21 mouse cellular contexts compared by ENCODE assay signal in the genomic region with DNA sequence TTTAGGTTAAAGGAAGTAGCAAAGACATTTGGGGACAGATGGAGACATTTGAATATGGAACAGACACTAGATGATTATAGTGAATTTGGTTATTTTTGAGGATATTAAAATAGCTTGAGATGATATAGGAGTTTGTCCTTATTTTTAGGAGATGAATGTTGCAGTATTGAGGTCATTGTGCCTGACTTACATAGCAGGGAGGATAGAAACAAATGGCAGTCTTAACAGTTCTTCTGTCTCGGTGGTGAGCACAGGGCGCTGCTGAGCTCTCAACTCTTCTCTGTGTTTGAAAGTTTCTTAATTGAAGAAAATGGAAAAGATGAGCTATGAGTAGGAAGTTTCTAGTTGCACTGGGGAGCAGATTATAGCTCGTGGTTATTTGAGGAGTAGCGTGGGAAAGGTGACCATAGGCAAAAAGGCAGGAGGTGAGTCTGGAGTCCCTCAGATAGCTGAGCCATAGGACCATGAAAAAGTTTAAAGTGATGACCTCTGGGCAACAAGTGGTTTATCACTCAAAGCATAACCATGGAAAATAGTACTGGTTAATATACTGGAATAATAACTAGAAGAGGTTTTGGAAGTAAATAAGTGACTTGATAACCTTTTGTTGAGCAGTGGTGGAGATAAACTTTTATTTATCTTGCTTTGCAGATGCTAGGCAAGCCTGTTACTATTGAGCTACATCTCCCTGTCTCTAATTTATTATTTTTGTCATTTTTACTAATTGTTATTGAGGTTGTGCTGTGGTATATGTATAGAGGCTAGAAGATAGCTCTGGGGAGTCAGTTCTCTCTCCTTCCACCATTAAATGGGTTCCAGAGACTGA. TPM values are rescaled to one million over a fixed set of nuclear protein-coding genes. Genes with fewer than 3 reads are reported as not detected.
DNase-seq lines count a peak whose midpoint lies in the region; ATAC-seq and TF ChIP-seq lines count a peak whose summit lies in the region.
"Had no signal": no experiment of that assay in that cellular context is flagged by ENCODE, and none has a peak within 500 bp of the region (broad histone marks: within the 10 kb centered on the region; RNA-seq: fewer than 3 reads in every experiment).

No protein-coding gene starts in this region.

- ATAC-seq in intestine, embryonic 14.5 days (replicated peaks; ENCODE audit: low FRiP score, low TSS enrichment, low read depth), result no peak
- no peak for ATAC-seq in intestine, embryonic 15.5 days
- 0 out of 2 replicates have a peak, but pooled peaks have one; percentile 30 for ATAC-seq in erythroid progenitor cell, adult 5-6 weeks (replicated peaks; ENCODE audit: low FRiP score, poor library complexity, severe bottlenecking)
- peak; percentile 27; the same call in 1 of the 2 replicates for ATAC-seq in liver, embryonic 16.5 days (ENCODE audit: low read depth)
- ATAC-seq: forebrain, embryonic 15.5 days; hindbrain, postnatal 0 days; Patski had no signal

- no peaks in the 10 kb centered on the region for H3K27me3 ChIP-seq in intestine, embryonic 14.5 days (replicated peaks; ENCODE audit: control insufficient read depth, insufficient read depth, low read length)
- H3K27me3 ChIP-seq in intestine, embryonic 15.5 days (replicated peaks), result no peaks in the 10 kb centered on the region
- H3K27me3 ChIP-seq in MEL (ENCODE audit: control insufficient read depth in 1 of 2, insufficient read depth in 2 of 2, low read length in 2 of 2), result no peaks in the 10 kb centered on the region
- H3K27me3 ChIP-seq in liver, embryonic 16.5 days (ENCODE audit: control insufficient read depth, insufficient read depth, low read depth, low read length), result no peaks in the 10 kb centered on the region
- H3K27me3 ChIP-seq: forebrain, embryonic 15.5 days; heart, embryonic 13.5 days; hindbrain, embryonic 12.5 days; Patski had no signal

- H3K9ac ChIP-seq in intestine, embryonic 14.5 days (ENCODE audit: low read length), result no peak overlapping the region
- no peak overlapping the region for H3K9ac ChIP-seq in intestine, embryonic 15.5 days
- H3K9ac ChIP-seq in MEL (ENCODE audit: control insufficient read depth, low read depth, low read length, poor library complexity, severe bottlenecking), result no peak overlapping the region
- no peak overlapping the region for H3K9ac ChIP-seq in liver, embryonic 16.5 days (ENCODE audit: low read depth, low read length)
- H3K9ac ChIP-seq: forebrain, embryonic 15.5 days; heart, embryonic 13.5 days; hindbrain, embryonic 12.5 days had no signal

- H3K79me2 ChIP-seq in MEL (ENCODE audit: control insufficient read depth, insufficient read depth, low read length, poor library complexity), result no peaks in the 10 kb centered on the region

- no peaks in the 10 kb centered on the region for H3K36me3 ChIP-seq in intestine, embryonic 14.5 days (ENCODE audit: control insufficient read depth, insufficient read depth, low read length)
- H3K36me3 ChIP-seq in intestine, embryonic 15.5 days, result no peaks in the 10 kb centered on the region
- H3K36me3 ChIP-seq in MEL (ENCODE audit: control insufficient read depth in 1 of 2, insufficient read depth in 2 of 2, low read length in 2 of 2), result peaks cover 0 to 9% of the 10 kb centered on the region in 2 experiments; a peak in 2 of 4 replicates
- no peaks in the 10 kb centered on the region for H3K36me3 ChIP-seq in liver, embryonic 16.5 days (ENCODE audit: control insufficient read depth, insufficient read depth)
- H3K36me3 ChIP-seq: embryonic facial prominence, embryonic 10.5 days; forebrain, embryonic 15.5 days; heart, embryonic 13.5 days; hindbrain, embryonic 12.5 days had no signal

- 76% methylated on average over 4 of the region's 4 CpGs for WGBS in intestine, embryonic 14.5 days
- 80% methylated on average over 4 of the region's 4 CpGs for WGBS in intestine, embryonic 15.5 days
- WGBS in liver, embryonic 16.5 days (ENCODE audit: insufficient replicate concordance), result 48% methylated on average over 4 of the region's 4 CpGs

- no peak for TF ChIP-seq CTCF in MEL (IDR thresholded peaks at IDR 0.05 in 2 of 3, conservative IDR thresholded peaks at IDR 0.05 in 1 of 3; ENCODE audit: control insufficient read depth in 1 of 3, insufficient read depth in 1 of 3, low read depth in 2 of 3, low read length in 3 of 3, poor library complexity in 1 of 3, severe bottlenecking in 1 of 3)

- DNase-seq in intestine, embryonic 14.5 days (ENCODE audit: low spot score), result peak; percentile 13
- no peak for DNase-seq in MEL (ENCODE audit: low read depth, low spot score)
- DNase-seq in gastrocnemius, postnatal 10 days, result no peak
- no peak for DNase-seq in ovary, postnatal 14 days (ENCODE audit: low spot score)
- no peak for DNase-seq in urinary bladder, postnatal 36 days (ENCODE audit: low spot score in 2 of 2)
- DNase-seq: adrenal gland, adult 2 months; adrenal gland, postnatal 25 days; cerebellum, adult 2 months; cerebellum, postnatal 10 days; gastrocnemius, postnatal 25 days; heart, postnatal 4 days had no signal

- TF ChIP-seq POLR2A in MEL (IDR thresholded peaks at IDR 0.05; ENCODE audit: control insufficient read depth in 1 of 2, insufficient read depth in 1 of 2, low read depth in 1 of 2, low read length in 2 of 2, poor library complexity in 1 of 2), result no peak

- H3K4me2 ChIP-seq in intestine, embryonic 14.5 days (ENCODE audit: low read length), result no peak overlapping the region
- H3K4me2 ChIP-seq in intestine, embryonic 15.5 days (replicated peaks), result no peak overlapping the region
- H3K4me2 ChIP-seq in liver, embryonic 16.5 days (ENCODE audit: low read depth, low read length), result no peak overlapping the region
- H3K4me2 ChIP-seq: forebrain, embryonic 15.5 days; heart, embryonic 13.5 days; hindbrain, embryonic 12.5 days had no signal

- H3K27ac ChIP-seq in intestine, embryonic 14.5 days (ENCODE audit: low read depth), result no peak overlapping the region
- H3K27ac ChIP-seq in intestine, embryonic 15.5 days, result no peak overlapping the region
- H3K27ac ChIP-seq in MEL (ENCODE audit: control insufficient read depth, low read depth, low read length), result no peak overlapping the region
- no peak overlapping the region for H3K27ac ChIP-seq in liver, embryonic 16.5 days (ENCODE audit: low read length)
- H3K27ac ChIP-seq: embryonic facial prominence, embryonic 10.5 days; forebrain, embryonic 15.5 days; heart, embryonic 13.5 days; hindbrain, embryonic 12.5 days; hindbrain, postnatal 0 days had no signal

- peak; percentile 40 to 46; a peak in 2 of 4 replicates for TF ChIP-seq EP300 in MEL (IDR thresholded peaks at IDR 0.05; ENCODE audit: low read depth in 1 of 2, low read length in 2 of 2)

- no peaks in the 10 kb centered on the region for H3K9me3 ChIP-seq in intestine, embryonic 14.5 days (ENCODE audit: control insufficient read depth, low read length)
- H3K9me3 ChIP-seq in intestine, embryonic 15.5 days, result no peaks in the 10 kb centered on the region
- H3K9me3 ChIP-seq in MEL (replicated peaks; ENCODE audit: insufficient read depth, low read length), result no peaks in the 10 kb centered on the region
- H3K9me3 ChIP-seq in liver, embryonic 16.5 days (replicated peaks; ENCODE audit: control insufficient read depth, low read length), result no peaks in the 10 kb centered on the region
- H3K9me3 ChIP-seq: embryonic facial prominence, embryonic 10.5 days; forebrain, embryonic 15.5 days; heart, embryonic 13.5 days; hindbrain, embryonic 12.5 days had no signal

- no peak for TF ChIP-seq RAD21 in MEL (IDR thresholded peaks at IDR 0.05; ENCODE audit: low read depth, low read length)

- no peak overlapping the region for H3K4me3 ChIP-seq in intestine, embryonic 14.5 days (ENCODE audit: low read depth, low read length)
- no peak overlapping the region for H3K4me3 ChIP-seq in intestine, embryonic 15.5 days (replicated peaks)
- no peak overlapping the region for H3K4me3 ChIP-seq in MEL (ENCODE audit: control insufficient read depth in 1 of 2, insufficient read depth in 1 of 2, low read depth in 2 of 2, low read length in 2 of 2)
- no peak overlapping the region for H3K4me3 ChIP-seq in liver, embryonic 16.5 days (ENCODE audit: low read depth, low read length)
- H3K4me3 ChIP-seq: embryonic facial prominence, embryonic 10.5 days; erythroblast, embryonic 14.5 days; forebrain, embryonic 15.5 days; heart, embryonic 13.5 days; hindbrain, embryonic 12.5 days had no signal

- no peaks in the 10 kb centered on the region for H3K4me1 ChIP-seq in intestine, embryonic 14.5 days (replicated peaks; ENCODE audit: control insufficient read depth, insufficient read depth, low read length)
- H3K4me1 ChIP-seq in intestine, embryonic 15.5 days (replicated peaks), result no peaks in the 10 kb centered on the region
- peaks cover 0 to 9% of the 10 kb centered on the region in 2 experiments; a peak in 3 of 4 replicates for H3K4me1 ChIP-seq in MEL (ENCODE audit: control insufficient read depth in 1 of 2, insufficient read depth in 2 of 2, low read length in 2 of 2)
- peaks cover 2% of the 10 kb centered on the region; the same call in 1 of the 2 replicates for H3K4me1 ChIP-seq in liver, embryonic 16.5 days (ENCODE audit: control insufficient read depth, low read depth, low read length)
- H3K4me1 ChIP-seq: embryonic facial prominence, embryonic 10.5 days; forebrain, embryonic 15.5 days; hindbrain, embryonic 12.5 days had no signal

TF ChIP-seq in MEL, 35 proteins besides CTCF, POLR2A, EP300 and RAD21 (continues in another document):
- no peak for TF ChIP-seq ZKSCAN1 (IDR thresholded peaks at IDR 0.05; ENCODE audit: low read depth, low read length)
- peak; percentile 44; the same call in 1 of the 2 replicates for TF ChIP-seq GATA1 (IDR thresholded peaks at IDR 0.05; ENCODE audit: low read depth, low read length)
- TF ChIP-seq USF1 (IDR thresholded peaks at IDR 0.05; ENCODE audit: low read depth, low read length), result no peak
- TF ChIP-seq UBTF (IDR thresholded peaks at IDR 0.05; ENCODE audit: borderline replicate concordance, insufficient read depth, low read depth, low read length), result no peak
- no peak for TF ChIP-seq TBP (IDR thresholded peaks at IDR 0.05; ENCODE audit: low read depth, low read length)
- no peak for TF ChIP-seq POLR2AphosphoS5 (IDR thresholded peaks at IDR 0.05; ENCODE audit: borderline replicate concordance, low read depth, low read length)
- TF ChIP-seq MAX (IDR thresholded peaks at IDR 0.05; ENCODE audit: low read length), result no peak
- TF ChIP-seq ZC3H11A (IDR thresholded peaks at IDR 0.05; ENCODE audit: low read depth, low read length), result no peak

RNA-seq across cellular contexts. Expression of gene Efcab2, which starts 25.9 kb away (rescaled TPM):
- polyA plus RNA-seq in intestine, embryonic 14.5 days (2014; fragmentation: Nextera tagmentation; extraction: Ambion mirVana), result 6.9 and 9.3 TPM in 2 replicates
- polyA plus RNA-seq in intestine, embryonic 15.5 days (2015; fragmentation: Nextera tagmentation; extraction: Ambion mirVana), result 7.3 and 8.6 TPM in 2 replicates
- total RNA-seq in MEL (2012; rRNA removed), result 0.85 and 0.98 TPM in 2 replicates
- 1 to 10 TPM in 1 of 2 experiments, not detected in 1; 3.2 TPM for polyA plus RNA-seq in MEL (2012; ENCODE audit: insufficient read depth in 1 of 2, insufficient read length in 2 of 2, low read depth in 1 of 2, low replicate concordance in 2 of 2, missing spikeins in 1 of 2)
- total RNA-seq in erythroid progenitor cell, adult 5-6 weeks (2015; ENCODE audit: low replicate concordance), result 9.7 TPM in 1 of 2 replicates, not detected in the other
- 2.3 and 3.0 TPM in 2 replicates for total RNA-seq in erythroid progenitor cell, adult 5-6 weeks (2017; ENCODE audit: low replicate concordance)
- 1.9 TPM in 2 replicates for polyA plus RNA-seq in liver, embryonic 16.5 days (2015; fragmentation: Nextera tagmentation; extraction: Ambion mirVana)
- 10 to 100 TPM in 1 of 2 experiments, 1 to 10 TPM in 1; 4.8 to 10.0 TPM for total RNA-seq in gastrocnemius, postnatal 10 days (2021)

Comparison
In these comparisons a context has a peak if more than half of its experiments do, and no peak if none do; other contexts are left out.
1. ATAC-seq: peak in erythroid progenitor cell, adult 5-6 weeks (single experiment) and liver, embryonic 16.5 days (single experiment); none in intestine, embryonic 14.5 days (single experiment) and intestine, embryonic 15.5 days (single experiment).